ENCODE assay signal across 25 mouse cellular contexts in the genomic region with DNA sequence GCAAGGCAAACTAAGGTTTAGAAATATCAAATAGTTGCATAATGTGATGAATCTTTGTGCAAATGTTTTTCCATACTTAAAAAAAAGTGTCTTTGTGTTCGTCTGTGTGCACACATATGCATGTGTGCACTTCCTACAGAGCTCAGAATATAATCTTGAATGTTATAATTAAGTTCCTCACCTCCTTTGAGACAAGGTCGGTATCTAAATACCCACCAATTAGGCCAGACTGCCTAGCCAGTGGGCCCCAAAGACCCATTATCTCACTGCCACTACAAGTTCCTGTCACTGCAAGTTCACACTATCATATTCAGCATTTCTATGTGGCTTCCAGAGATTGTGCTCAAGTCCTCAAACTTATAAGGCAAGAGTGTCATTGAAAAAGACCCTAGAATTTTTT.
"Had no signal": no experiment of that assay in that cellular context is flagged by ENCODE, and none has a peak within 500 bp of the region (broad histone marks: within the 10 kb centered on the region; RNA-seq: fewer than 3 reads in every experiment).

No protein-coding gene starts in this region.

- ATAC-seq: hindbrain, postnatal 0 days; intestine, embryonic 16.5 days had no signal

- H3K27ac ChIP-seq: heart, adult 2 months; heart, embryonic 13.5 days; heart, embryonic 15.5 days; hindbrain, embryonic 13.5 days; hindbrain, embryonic 15.5 days; hindbrain, postnatal 0 days; kidney, embryonic 15.5 days; kidney, postnatal 0 days; left cerebral cortex, adult 2 months; limb, embryonic 10.5 days; limb, embryonic 12.5 days; liver, embryonic 14.5 days had no signal

- H3K36me3 ChIP-seq: heart, embryonic 13.5 days; heart, embryonic 15.5 days; hindbrain, embryonic 13.5 days; hindbrain, embryonic 15.5 days; kidney, embryonic 15.5 days had no signal

- H3K4me3 ChIP-seq: heart, adult 2 months; heart, embryonic 13.5 days; heart, embryonic 15.5 days; hindbrain, embryonic 13.5 days; hindbrain, embryonic 15.5 days; kidney, embryonic 15.5 days; left cerebral cortex, adult 2 months; limb, embryonic 10.5 days; limb, embryonic 12.5 days had no signal

- H3K27me3 ChIP-seq: heart, embryonic 13.5 days; heart, embryonic 15.5 days; hindbrain, embryonic 13.5 days; hindbrain, embryonic 15.5 days; kidney, embryonic 15.5 days; limb, embryonic 12.5 days had no signal

- H3K4me1 ChIP-seq: heart, embryonic 13.5 days; heart, embryonic 15.5 days; hindbrain, embryonic 13.5 days; hindbrain, embryonic 15.5 days; kidney, embryonic 15.5 days; limb, embryonic 10.5 days; limb, embryonic 12.5 days had no signal

- H3K4me2 ChIP-seq: heart, embryonic 11.5 days; heart, embryonic 13.5 days; heart, embryonic 15.5 days; hindbrain, embryonic 13.5 days; hindbrain, embryonic 15.5 days; kidney, embryonic 15.5 days; limb, embryonic 12.5 days had no signal

- H3K9me3 ChIP-seq: heart, embryonic 13.5 days; heart, embryonic 15.5 days; hindbrain, embryonic 13.5 days; hindbrain, embryonic 15.5 days; kidney, embryonic 15.5 days; limb, embryonic 10.5 days; limb, embryonic 12.5 days had no signal

- H3K9ac ChIP-seq: heart, embryonic 13.5 days; heart, embryonic 15.5 days; hindbrain, embryonic 13.5 days; hindbrain, embryonic 15.5 days; kidney, embryonic 15.5 days; limb, embryonic 12.5 days; liver, embryonic 14.5 days had no signal

- DNase-seq: gastrocnemius, postnatal 10 days; gastrocnemius, postnatal 36 days; heart, adult 11 months; heart, adult 2 months; heart, postnatal 14 days; heart, postnatal 36 days; kidney, adult 11 months; kidney, adult 2 months; kidney, adult 9 months; kidney, postnatal 14 days; kidney, postnatal 36 days; layer of hippocampus, adult 9-11 months had no signal
